Comparison of ENCODE assay signal across 8 mouse cellular contexts in genomic region chr12:29855007-29855406, GRCm38 (mm10).
DNase-seq lines count a peak whose midpoint lies in the region; ATAC-seq and TF ChIP-seq lines count a peak whose summit lies in the region.

No protein-coding gene starts in this region.

- H3K4me1 ChIP-seq in cerebellum, adult 2 months (ENCODE audit: control insufficient read depth, insufficient read depth, low read length), result peaks cover 6% of the 10 kb centered on the region; the same call in 1 of the 2 replicates
- H3K4me1 ChIP-seq in thymus, adult 2 months (replicated peaks; ENCODE audit: control insufficient read depth, insufficient read depth, low read length), result no peaks in the 10 kb centered on the region
- H3K4me1 ChIP-seq in embryonic fibroblast, embryonic 13.5 days (ENCODE audit: control insufficient read depth, insufficient read depth, low read length), result no peaks in the 10 kb centered on the region
- no peaks in the 10 kb centered on the region for H3K4me1 ChIP-seq in hindbrain, postnatal 0 days (ENCODE audit: insufficient read depth, low read length)

- H3K9ac ChIP-seq in hindbrain, postnatal 0 days (replicated peaks; ENCODE audit: low read length), result no peak overlapping the region

- no peak overlapping the region for H3K4me3 ChIP-seq in cerebellum, adult 2 months (replicated peaks; ENCODE audit: insufficient read depth, low read depth, low read length)
- no peak overlapping the region for H3K4me3 ChIP-seq in thymus, adult 2 months (ENCODE audit: control insufficient read depth, insufficient read depth, low read length)
- H3K4me3 ChIP-seq in embryonic fibroblast, embryonic 13.5 days (ENCODE audit: insufficient read depth, low read length), result no peak overlapping the region
- H3K4me3 ChIP-seq in hindbrain, postnatal 0 days (ENCODE audit: low read length), result no peak overlapping the region

- DNase-seq in cerebellum, adult 2 months, result peak; percentile 37 to 56
- DNase-seq in cerebellum, adult 11 months, result no peak
- DNase-seq in thymus, postnatal 4 days, result peak; percentile 63
- DNase-seq in thymus, adult 2 months, result no peak
- DNase-seq in hindbrain, postnatal 0 days (ENCODE audit: low spot score), result peak; percentile 81
- DNase-seq in lung, postnatal 14 days, result peak; percentile 68
- peak; percentile 29 for DNase-seq in yolk sac, embryonic 10.5 days (ENCODE audit: low spot score)

- peak; percentile 47; the same call in 1 of the 2 replicates for TF ChIP-seq CTCF in cerebellum, adult 2 months (IDR thresholded peaks at IDR 0.05; ENCODE audit: borderline replicate concordance, insufficient read depth, low read depth, low read length)
- no peak for TF ChIP-seq CTCF in thymus, adult 2 months (IDR thresholded peaks at IDR 0.05; ENCODE audit: borderline replicate concordance, control insufficient read depth, extremely low read depth, insufficient read depth, low read length, poor library complexity)
- peak; percentile 54; the same call in 1 of the 2 replicates for TF ChIP-seq CTCF in embryonic fibroblast, embryonic 13.5 days (IDR thresholded peaks at IDR 0.05; ENCODE audit: borderline replicate concordance, insufficient read depth, low read length)
- peak; percentile 75 for TF ChIP-seq CTCF in hindbrain, postnatal 0 days (IDR thresholded peaks at IDR 0.05; ENCODE audit: low read depth)

- 46% methylated on average over 5 of the region's 5 CpGs for WGBS in cerebellum, adult 2 months
- 35% methylated on average over 5 of the region's 5 CpGs for WGBS in thymus, adult 2 months
- 19% methylated on average over 5 of the region's 5 CpGs for WGBS in hindbrain, postnatal 0 days

- no peaks in the 10 kb centered on the region for H3K9me3 ChIP-seq in hindbrain, postnatal 0 days (ENCODE audit: low read length)

- TF ChIP-seq POLR2A in cerebellum, adult 2 months (IDR thresholded peaks at IDR 0.05; ENCODE audit: borderline replicate concordance, insufficient read depth, low read length), result no peak
- no peak for TF ChIP-seq POLR2A in thymus, adult 2 months (IDR thresholded peaks at IDR 0.05; ENCODE audit: control insufficient read depth, extremely low read depth, insufficient read depth, low read length, poor library complexity)
- no peak for TF ChIP-seq POLR2A in embryonic fibroblast, embryonic 13.5 days (IDR thresholded peaks at IDR 0.05; ENCODE audit: low read depth, low read length)

- H3K27me3 ChIP-seq in cerebellum, adult 2 months (ENCODE audit: control insufficient read depth, insufficient read depth, low read length), result no peaks in the 10 kb centered on the region
- no peaks in the 10 kb centered on the region for H3K27me3 ChIP-seq in thymus, adult 2 months (ENCODE audit: control insufficient read depth, insufficient read depth, low read length)
- no peaks in the 10 kb centered on the region for H3K27me3 ChIP-seq in hindbrain, postnatal 0 days (ENCODE audit: insufficient read depth, low read length)

- no peak overlapping the region for H3K4me2 ChIP-seq in hindbrain, postnatal 0 days (ENCODE audit: low read depth, low read length)

- H3K36me3 ChIP-seq in thymus, adult 2 months (ENCODE audit: control insufficient read depth, insufficient read depth, low read length), result no peaks in the 10 kb centered on the region
- peaks cover 9% of the 10 kb centered on the region; the same call in 1 of the 2 replicates for H3K36me3 ChIP-seq in hindbrain, postnatal 0 days (ENCODE audit: insufficient read depth, low read length)

- peak; percentile 58 for ATAC-seq in hindbrain, postnatal 0 days

- no peak overlapping the region for H3K27ac ChIP-seq in cerebellum, adult 2 months (ENCODE audit: insufficient read depth, low read length)
- no peak overlapping the region for H3K27ac ChIP-seq in thymus, adult 2 months (ENCODE audit: control insufficient read depth, insufficient read depth, low read length)
- H3K27ac ChIP-seq in embryonic fibroblast, embryonic 13.5 days (ENCODE audit: insufficient read depth, low read length), result no peak overlapping the region
- H3K27ac ChIP-seq in hindbrain, postnatal 0 days, result no peak overlapping the region

Comparison
In these comparisons a context has a peak if more than half of its experiments do, and no peak if none do; other contexts are left out.
1. DNase-seq: peak in cerebellum, adult 2 months (2 of 2), thymus, postnatal 4 days (single experiment), hindbrain, postnatal 0 days (single experiment), lung, postnatal 14 days (single experiment) and yolk sac, embryonic 10.5 days (single experiment); none in cerebellum, adult 11 months (single experiment) and thymus, adult 2 months (single experiment).